Mouse (Mus musculus) heart, embryonic 12.5 days (tissue): ENCODE measurements around the gene Terf2. TPM values are rescaled to one million over a fixed set of nuclear protein-coding genes. Genes with fewer than 3 reads are reported as not detected.
A peak's percentile ranks its signal among the peaks of the same experiment; 100 is the strongest.

Experiments used
- ATAC-seq: fragments of 200-750 bp; cut with Nextera tagmentation; 2 replicates; pipeline ENCODE4 v1.8.0; 2017; ENCODE audit warnings: moderate TSS enrichment, moderate library complexity; ENCODE audit not compliant: insufficient number of reproducible peaks, low FRiP score
- H3K27ac ChIP-seq: fragments of 300-500 bp; sonication (generic); 2 replicates; pipeline ENCODE4 v1.5.1; 2016; ENCODE audit warnings: mild to moderate bottlenecking, moderate library complexity; ENCODE audit not compliant: poor library complexity, severe bottlenecking
- H3K27me3 ChIP-seq: fragments of 300-500 bp; sonication (generic); replicated peaks from 2 replicates; pipeline ENCODE4 v1.6.1; 2016; ENCODE audit warnings: mild to moderate bottlenecking, moderate library complexity
- H3K36me3 ChIP-seq: fragments of 300-500 bp; sonication (generic); 2 replicates; pipeline ENCODE4 v1.6.1; 2016; ENCODE audit warnings: mild to moderate bottlenecking, moderate library complexity
- H3K4me1 ChIP-seq: fragments of 300-500 bp; sonication (generic); replicated peaks from 2 replicates; pipeline ENCODE4 v1.6.1; 2016; ENCODE audit warnings: mild to moderate bottlenecking
- H3K4me2 ChIP-seq: fragments of 300-500 bp; sonication (generic); 2 replicates; pipeline ENCODE4 v1.6.1; 2016; ENCODE audit warnings: mild to moderate bottlenecking, moderate library complexity
- H3K4me3 ChIP-seq: fragments of 300-500 bp; sonication (generic); 2 replicates; pipeline ENCODE4 v1.5.1; 2016; ENCODE audit warnings: mild to moderate bottlenecking
- H3K9ac ChIP-seq: fragments of 300-500 bp; sonication (generic); 2 replicates; pipeline ENCODE4 v1.6.1; 2016; ENCODE audit warnings: mild to moderate bottlenecking, moderate library complexity
- H3K9me3 ChIP-seq: fragments of 300-500 bp; sonication (generic); replicated peaks from 2 replicates; pipeline ENCODE4 v1.6.1; 2016; ENCODE audit warnings: mild to moderate bottlenecking, moderate library complexity
- WGBS: fragments of 180-500 bp; shearing (Covaris S2); methylation state at CpG from one replicate; pipeline ENCODE4 v1.1.7; 2016; 5-methylcytosine and 5-hydroxymethylcytosine counted together
- polyA plus RNA-seq: library from polyadenylated mRNA; unstranded; fragments of >200 nt; fragmentation: Nextera tagmentation; extraction: Ambion mirVana; gene quantifications from 2 replicates; pipeline ENCODE4 v1.2.1, GENCODE M21; 2016

Terf2 gene
- polyA plus RNA-seq, 1 experiment from 2014 or later = 12.0 TPM

GRCm38 (mm10) chr8:107090531-107090930 lies 5.8 kb downstream of the Terf2 start:
- Histone ChIP-seq H3K27me3 (no peaks in the 10 kb centered on the region), H3K36me3 (peaks cover 79% of the 10 kb centered on the region), H3K4me2 (no peak overlapping the region), H3K9me3 (0 out of 2 replicates have a peak, but pooled peaks cover 6% of the 10 kb centered on the region), H3K4me1 (peaks cover 20% of the 10 kb centered on the region), H3K4me3 (no peak overlapping the region), H3K27ac (no peak overlapping the region), H3K9ac (no peak overlapping the region)
- no peak for ATAC-seq
- 91% methylated on average over 7 of the region's 7 CpGs for WGBS

GRCm38 (mm10) chr8:107088526-107089063 lies 7.8 kb downstream of the Terf2 start:
- Histone ChIP-seq H3K36me3 (peaks cover 79% of the 10 kb centered on the region), H3K4me3 (no peak overlapping the region), H3K9me3 (0 out of 2 replicates have a peak, but pooled peaks cover 6% of the 10 kb centered on the region), H3K27me3 (no peaks in the 10 kb centered on the region), H3K9ac (no peak overlapping the region), H3K4me2 (no peak overlapping the region), H3K27ac (no peak overlapping the region), H3K4me1 (0 out of 2 replicates have a peak, but pooled peaks cover 4% of the 10 kb centered on the region)
- WGBS = 95% methylated on average over 5 of the region's 5 CpGs
- no peak for ATAC-seq

DNA sequence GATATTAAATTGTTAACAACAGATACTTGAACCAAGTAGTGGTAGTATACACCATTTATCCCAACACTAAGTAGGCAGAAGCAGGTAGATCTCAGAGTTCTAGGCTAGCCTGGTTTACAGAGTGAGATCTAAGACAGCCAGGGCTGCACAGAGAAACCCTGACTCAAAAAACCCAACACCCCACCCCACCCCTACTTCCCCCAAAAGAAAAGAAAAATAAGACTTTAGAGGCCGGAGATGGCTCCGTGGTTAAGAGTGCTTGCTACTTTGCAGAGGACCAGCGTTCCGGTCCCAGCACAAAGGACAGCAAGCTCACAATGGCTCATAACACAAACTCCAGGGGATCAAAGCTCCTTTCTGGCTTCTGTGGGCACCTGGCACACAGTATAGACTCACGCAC lies 10.3 kb downstream of the Terf2 start:
- 96% methylated on average over 5 of the region's 5 CpGs for WGBS
- no peak overlapping the region for H3K9ac ChIP-seq

DNA sequence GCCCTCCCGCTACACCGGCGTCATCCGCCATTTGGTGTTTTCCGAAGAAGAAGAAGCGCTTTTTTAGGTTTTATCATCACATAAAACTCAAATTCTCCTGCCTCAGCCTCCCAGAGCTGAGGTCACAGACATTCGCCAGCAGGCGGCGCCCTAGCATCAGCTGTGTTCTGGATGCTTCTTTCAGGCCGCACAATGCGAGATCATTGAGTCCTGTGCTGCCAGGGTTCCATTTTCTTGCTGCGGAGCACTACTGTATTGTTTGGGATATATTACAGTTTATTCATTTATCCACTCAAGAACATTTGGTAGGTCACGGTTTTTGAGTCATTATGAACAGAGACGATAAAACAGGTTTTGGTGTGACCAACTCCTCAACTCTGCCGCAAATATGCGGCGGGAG lies 11.0 kb downstream of the Terf2 start:
- no peak overlapping the region for H3K9ac ChIP-seq
- WGBS = 95% methylated on average over 17 of the region's 17 CpGs
- H3K4me2 ChIP-seq = no peak overlapping the region
- H3K27me3 ChIP-seq = no peaks in the 10 kb centered on the region
- no peaks in the 10 kb centered on the region for H3K4me1 ChIP-seq
- 0 out of 2 replicates have a peak, but pooled peaks cover 6% of the 10 kb centered on the region for H3K9me3 ChIP-seq
- H3K27ac ChIP-seq = no peak overlapping the region
- peaks cover 82% of the 10 kb centered on the region for H3K36me3 ChIP-seq
- no peak overlapping the region for H3K4me3 ChIP-seq
- ATAC-seq = no peak

More for the DNA sequence above, 10.3 kb downstream of the Terf2 start:
- 0 out of 2 replicates have a peak, but pooled peaks cover 6% of the 10 kb centered on the region for H3K9me3 ChIP-seq
- no peak overlapping the region for H3K4me3 ChIP-seq
- H3K36me3 ChIP-seq = peaks cover 82% of the 10 kb centered on the region
- H3K4me1 ChIP-seq = no peaks in the 10 kb centered on the region
- no peak overlapping the region for H3K27ac ChIP-seq
- H3K27me3 ChIP-seq = no peaks in the 10 kb centered on the region
- ATAC-seq = no peak
- H3K4me2 ChIP-seq = no peak overlapping the region

DNA sequence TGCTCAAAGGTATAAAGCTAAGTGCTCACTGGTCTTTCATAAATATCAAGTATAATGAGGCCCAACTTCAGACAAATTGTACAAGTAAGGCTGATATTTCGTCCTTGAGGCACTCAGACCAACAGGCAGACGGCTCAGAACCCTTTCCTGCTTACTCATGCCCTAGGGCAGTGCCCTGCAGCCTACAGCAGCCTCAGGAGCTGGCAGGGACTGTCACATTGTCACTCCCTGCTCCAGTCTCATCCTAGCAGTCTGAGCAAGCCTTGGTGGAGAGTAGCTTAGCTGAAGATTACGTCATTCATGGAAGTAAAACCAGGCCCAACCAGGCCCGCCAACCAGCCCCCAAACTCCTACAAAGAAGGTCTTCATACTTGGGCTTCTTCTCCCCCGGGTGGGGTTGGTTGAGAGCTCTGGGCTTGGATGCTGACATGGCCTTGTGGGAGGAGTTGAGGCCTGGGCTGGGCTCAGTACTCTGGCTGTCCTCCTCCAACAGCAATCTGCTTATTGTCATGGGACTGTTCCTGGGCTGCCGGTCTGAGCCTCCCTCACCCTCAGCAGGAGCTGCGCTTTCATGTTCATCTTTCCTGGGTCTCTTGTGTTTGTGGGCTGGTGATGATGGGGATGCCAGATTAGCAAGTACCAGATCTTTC lies 20.0 kb downstream of the Terf2 start:
- 85% methylated on average over 7 of the region's 7 CpGs for WGBS
- ATAC-seq = no peak

GRCm38 (mm10) chr8:107074128-107074527 lies 22.2 kb downstream of the Terf2 start:
- H3K9me3 ChIP-seq = no peaks in the 10 kb centered on the region
- 69% methylated on average over 1 of the region's 1 CpGs for WGBS
- H3K36me3 ChIP-seq = peaks cover 84% of the 10 kb centered on the region
- H3K27me3 ChIP-seq = no peaks in the 10 kb centered on the region
- 0 out of 2 replicates have a peak, but pooled peaks cover 5% of the 10 kb centered on the region for H3K4me1 ChIP-seq
- H3K9ac ChIP-seq = no peak overlapping the region
- no peak for ATAC-seq
- no peak overlapping the region for H3K4me3 ChIP-seq
- no peak overlapping the region for H3K4me2 ChIP-seq
- no peak overlapping the region for H3K27ac ChIP-seq

More for the DNA sequence above, 20.0 kb downstream of the Terf2 start:
- Histone ChIP-seq H3K4me3 (no peak overlapping the region), H3K36me3 (peaks cover 87% of the 10 kb centered on the region), H3K27ac (no peak overlapping the region), H3K9ac (no peak overlapping the region), H3K27me3 (no peaks in the 10 kb centered on the region), H3K9me3 (no peaks in the 10 kb centered on the region), H3K4me1 (0 out of 2 replicates have a peak, but pooled peaks cover 5% of the 10 kb centered on the region), H3K4me2 (no peak overlapping the region)

- Histone ChIP-seq H3K9me3 (no peaks in the 10 kb centered on the region), H3K27me3 (no peaks in the 10 kb centered on the region), H3K27ac (no peak overlapping the region), H3K36me3 (peaks cover 83% of the 10 kb centered on the region), H3K4me2 (no peak overlapping the region), H3K9ac (no peak overlapping the region), H3K4me3 (no peak overlapping the region), H3K4me1 (0 out of 2 replicates have a peak, but pooled peaks cover 5% of the 10 kb centered on the region)
- WGBS = 81% methylated on average over 4 of the region's 4 CpGs
- ATAC-seq = no peak
Measured at GRCm38 (mm10) chr8:107073706-107074105, 22.6 kb downstream of the Terf2 start.

- H3K4me3 ChIP-seq = no peak within 1 kb of the TSS
- H3K36me3 ChIP-seq = peaks cover 24% of the 10 kb centered on the region
- 54% methylated on average over 17 of the region's 17 CpGs for WGBS
- no peaks in the 10 kb centered on the region for H3K27me3 ChIP-seq
- no peak within 1 kb of the TSS for H3K9ac ChIP-seq
- no peak for ATAC-seq
- H3K4me2 ChIP-seq = no peak within 1 kb of the TSS
- no peak within 1 kb of the TSS for H3K27ac ChIP-seq
- no peaks in the 10 kb centered on the region for H3K4me1 ChIP-seq
- no peaks in the 10 kb centered on the region for H3K9me3 ChIP-seq
Measured at GRCm38 (mm10) chr8:107065511-107066496, 30.5 kb downstream of the Terf2 start, which contains the start of gene Tmed6. Tmed6 (minus strand) TSS chr8:107065644.

GRCm38 (mm10) chr8:107062613-107063012 lies 33.7 kb downstream of the Terf2 start:
- no peak for ATAC-seq

GRCm38 (mm10) chr8:107056973-107057369 lies 39.4 kb downstream of the Terf2 start:
- peak overlapping the region; percentile 27; the same call in 1 of the 2 replicates for H3K27ac ChIP-seq
- H3K9ac ChIP-seq = peak overlapping the region; percentile 80
- peak overlapping the region; percentile 74 for H3K4me3 ChIP-seq
- H3K27me3 ChIP-seq = no peaks in the 10 kb centered on the region
- under 1% methylated on average over 33 of the region's 33 CpGs for WGBS
- peaks cover 45% of the 10 kb centered on the region for H3K36me3 ChIP-seq
- ATAC-seq = peak; percentile 56
- H3K9me3 ChIP-seq = no peaks in the 10 kb centered on the region
- peaks cover 22% of the 10 kb centered on the region for H3K4me1 ChIP-seq
- H3K4me2 ChIP-seq = peak overlapping the region; percentile 94

More at GRCm38 (mm10) chr8:107062613-107063012, 33.7 kb downstream of the Terf2 start:
- no peaks in the 10 kb centered on the region for H3K27me3 ChIP-seq
- H3K9ac ChIP-seq = no peak overlapping the region
- H3K27ac ChIP-seq = no peak overlapping the region
- WGBS = 74% methylated on average over 1 of the region's 1 CpGs
- H3K36me3 ChIP-seq = peaks cover 15% of the 10 kb centered on the region
- peaks cover 4% of the 10 kb centered on the region for H3K4me1 ChIP-seq
- no peak overlapping the region for H3K4me2 ChIP-seq
- H3K9me3 ChIP-seq = no peaks in the 10 kb centered on the region
- H3K4me3 ChIP-seq = no peak overlapping the region
